Mouse (Mus musculus) layer of hippocampus, adult 18-20 months (tissue): ENCODE measurements at regions not wholly inside any gene's neighbourhood (a gene's known extent, or its start where the extent isn't known, plus 50 kb on each side); places are given as distances from the start of the nearest gene placed in this dataset.
"Not testable (repeated sequence)": the region's sequence is repeated elsewhere in the genome, so short reads cannot be mapped to it uniquely, and the experiment has no call there.

Source experiments
- DNase-seq, 2 experiments: peaks; one replicate each; pipeline ENCODE4 v3.0.0; 2022; ENCODE audit warnings: low spot score in 2 of 2

GRCm38 (mm10) chrX:82249456-82249855 lies 699.2 kb upstream of the Dmd start:
- not testable (repeated sequence) for DNase-seq

- not testable (repeated sequence) for DNase-seq
Measured at GRCm38 (mm10) chrX:82282376-82282775, 666.3 kb upstream of the Dmd start.

- peak in 1 of 2 experiments; percentile 8 for DNase-seq
Measured at GRCm38 (mm10) chrX:82310764-82311492, 637.7 kb upstream of the Dmd start.
